Mouse (Mus musculus) T-cell, adult 2 months (primary cell): ENCODE results near the gene Rmdn2.

Experiments used
- DNase-seq: peaks from one replicate; pipeline ENCODE4 v3.0.0; 2022; ENCODE audit warnings: low spot score

The Rmdn2 gene

GRCm38 (mm10) chr17:79705671-79706455 lies 94.2 kb downstream of the Rmdn2 start:
- no peak for DNase-seq

GRCm38 (mm10) chr17:79708168-79708567 lies 96.5 kb downstream of the Rmdn2 start:
- DNase-seq: no peak

- no peak for DNase-seq
Measured at GRCm38 (mm10) chr17:79709718-79710117, 98.1 kb downstream of the Rmdn2 start.

GRCm38 (mm10) chr17:79710246-79710842 lies 98.7 kb downstream of the Rmdn2 start:
- DNase-seq: no peak

GRCm38 (mm10) chr17:79711944-79712343 lies 100.3 kb downstream of the Rmdn2 start:
- no peak for DNase-seq

GRCm38 (mm10) chr17:79712536-79712935 lies 100.9 kb downstream of the Rmdn2 start:
- DNase-seq: no peak

- DNase-seq: no peak
Measured at GRCm38 (mm10) chr17:79713276-79713642, 101.6 kb downstream of the Rmdn2 start.

GRCm38 (mm10) chr17:79713643-79714367 lies 102.1 kb downstream of the Rmdn2 start:
- DNase-seq: no peak

- no peak for DNase-seq
Measured at GRCm38 (mm10) chr17:79714368-79714895, 102.8 kb downstream of the Rmdn2 start.

GRCm38 (mm10) chr17:79714931-79715637 lies 103.4 kb downstream of the Rmdn2 start, which contains the start of gene Cyp1b1:
TSS of gene Cyp1b1 (minus strand) at chr17:79715061.
- DNase-seq: no peak

- peak; percentile 82 for DNase-seq
Measured at GRCm38 (mm10) chr17:79715649-79716143, 104.0 kb downstream of the Rmdn2 start.

- DNase-seq: no peak
Measured at GRCm38 (mm10) chr17:79720681-79721080, 109.0 kb downstream of the Rmdn2 start.

- DNase-seq: no peak
Measured at GRCm38 (mm10) chr17:79726613-79727012, 115.0 kb downstream of the Rmdn2 start.

- no peak for DNase-seq
Measured at GRCm38 (mm10) chr17:79728053-79728584, 116.5 kb downstream of the Rmdn2 start.

- no peak for DNase-seq
Measured at GRCm38 (mm10) chr17:79728585-79729503, 117.2 kb downstream of the Rmdn2 start.

- no peak for DNase-seq
Measured at GRCm38 (mm10) chr17:79730988-79731387, 119.3 kb downstream of the Rmdn2 start.

GRCm38 (mm10) chr17:79733039-79733438 lies 121.4 kb downstream of the Rmdn2 start:
- DNase-seq: no peak

- DNase-seq: no peak
Measured at GRCm38 (mm10) chr17:79737598-79737997, 125.9 kb downstream of the Rmdn2 start.

- DNase-seq: no peak
Measured at GRCm38 (mm10) chr17:79738847-79739498, 127.3 kb downstream of the Rmdn2 start.

GRCm38 (mm10) chr17:79742635-79743034 lies 131.0 kb downstream of the Rmdn2 start:
- DNase-seq: no peak
